Mouse (Mus musculus) adrenal gland, adult 18-20 months (tissue): ENCODE results near the gene Abr. TPM values are rescaled to one million over a fixed set of nuclear protein-coding genes. Genes with fewer than 3 reads are reported as not detected.

Experiments used
- DNase-seq, 2 experiments: peaks; one replicate each; pipeline ENCODE4 v3.0.0; 2021 to 2022; ENCODE audit warnings: low spot score in 2 of 2
- total RNA-seq, 2 experiments: library from RNA; stranded (reverse); gene quantifications; 1 replicate in 1 of 2; 2 replicates in 1 of 2; pipeline ENCODE4 v1.2.3; 2021

Abr gene
- total RNA-seq, 2 experiments from 2014 or later, result 55.4 to 56.2 TPM

DNA sequence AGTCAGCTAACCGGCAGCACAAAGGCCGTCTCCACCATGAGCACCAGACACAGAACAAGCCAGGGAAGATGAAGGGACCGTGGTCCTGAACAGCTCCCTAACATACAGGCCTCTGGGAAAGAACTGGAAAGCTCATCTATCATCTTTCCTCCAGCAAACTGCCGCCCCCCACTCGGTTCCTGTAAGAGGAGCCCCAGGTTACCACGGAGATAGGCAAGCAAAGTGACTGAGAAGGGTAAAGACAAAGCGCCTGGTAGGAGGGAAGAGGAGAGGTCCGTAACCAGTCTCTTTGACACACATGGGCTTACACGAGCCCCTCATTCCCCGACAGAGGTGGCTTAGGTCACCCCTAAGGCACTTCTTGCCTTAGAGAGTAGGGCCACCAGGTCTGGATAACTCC is 155.0 kb downstream of the Abr start:
- DNase-seq, result no peak

DNA sequence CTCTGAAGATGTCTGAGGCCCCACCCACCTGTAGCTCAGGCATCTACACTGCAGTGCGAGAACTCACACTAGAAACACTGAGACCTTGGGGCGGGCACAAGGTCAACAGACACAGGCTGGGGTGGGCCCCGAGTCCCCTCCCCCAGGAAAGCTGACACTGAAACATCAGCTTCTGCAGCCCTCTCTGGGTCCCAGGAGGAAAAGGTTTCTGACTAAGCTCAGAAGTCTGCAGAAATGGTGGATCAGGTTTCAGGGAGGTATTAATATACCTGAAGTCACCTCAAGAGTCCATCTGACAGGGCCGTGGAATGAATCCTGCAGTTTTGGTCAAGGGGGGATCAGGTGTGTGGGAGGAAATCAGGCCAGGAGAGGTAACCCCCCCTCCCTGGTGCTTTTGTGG is 156.2 kb downstream of the Abr start:
- DNase-seq, result no peak

DNA sequence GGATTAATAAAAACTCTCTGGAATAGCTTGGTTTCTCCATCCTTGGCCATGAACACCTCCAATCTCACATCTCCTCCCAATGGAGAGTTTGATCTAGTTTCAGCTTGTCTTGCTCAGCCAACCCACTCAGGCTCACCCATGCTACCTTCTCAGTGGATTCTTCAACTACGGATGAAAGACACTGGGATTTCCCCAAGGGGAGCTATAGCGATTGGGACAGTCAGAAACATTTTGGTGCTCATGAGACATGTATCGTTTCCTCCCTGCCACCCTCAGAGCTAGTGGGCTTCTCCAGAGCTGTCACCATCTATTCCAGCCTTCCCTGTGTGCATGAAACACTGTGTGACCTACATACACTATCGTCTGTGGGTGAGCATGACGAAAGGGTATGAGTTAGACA is 160.4 kb downstream of the Abr start:
- no peak for DNase-seq

DNA sequence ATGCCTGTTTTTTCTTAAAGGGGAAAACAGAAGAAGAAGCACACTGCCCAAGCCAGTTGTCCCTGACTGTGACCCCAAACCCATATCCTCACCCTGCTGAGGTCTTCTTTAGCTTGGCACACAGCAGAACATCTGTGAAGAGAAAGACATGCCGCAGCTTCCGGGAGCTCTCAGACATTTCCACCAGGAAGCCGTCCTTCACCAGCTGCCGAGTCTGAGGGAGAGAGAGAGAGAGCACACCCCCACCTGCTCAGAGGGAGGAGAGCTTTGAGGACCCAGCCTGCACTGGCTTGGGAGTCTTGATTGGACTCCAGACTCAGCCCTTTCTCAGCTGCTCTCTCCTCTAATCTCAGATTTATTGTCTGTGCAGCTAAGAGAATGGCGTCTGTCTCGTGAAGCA is 160.9 kb downstream of the Abr start:
- DNase-seq, result no peak

DNA sequence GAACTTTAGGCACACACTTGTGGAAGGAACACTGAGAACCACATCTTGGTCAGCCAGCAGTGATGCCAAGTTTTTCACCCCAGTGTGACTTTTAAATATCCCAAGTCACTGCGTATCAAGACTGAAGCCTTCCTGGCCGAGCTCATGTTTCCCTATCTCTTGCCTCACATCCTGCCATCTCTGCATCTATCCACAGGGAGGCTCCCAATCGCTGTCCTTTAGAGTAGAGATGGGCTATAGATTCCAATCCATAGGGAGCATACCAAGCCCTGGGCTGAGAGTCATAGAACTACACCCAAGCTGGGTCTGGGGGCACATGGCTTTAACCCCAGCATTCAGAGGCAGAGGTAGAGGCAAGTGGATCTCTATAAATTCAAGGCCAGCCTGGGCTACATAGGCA is 162.6 kb downstream of the Abr start:
- no peak for DNase-seq

DNA sequence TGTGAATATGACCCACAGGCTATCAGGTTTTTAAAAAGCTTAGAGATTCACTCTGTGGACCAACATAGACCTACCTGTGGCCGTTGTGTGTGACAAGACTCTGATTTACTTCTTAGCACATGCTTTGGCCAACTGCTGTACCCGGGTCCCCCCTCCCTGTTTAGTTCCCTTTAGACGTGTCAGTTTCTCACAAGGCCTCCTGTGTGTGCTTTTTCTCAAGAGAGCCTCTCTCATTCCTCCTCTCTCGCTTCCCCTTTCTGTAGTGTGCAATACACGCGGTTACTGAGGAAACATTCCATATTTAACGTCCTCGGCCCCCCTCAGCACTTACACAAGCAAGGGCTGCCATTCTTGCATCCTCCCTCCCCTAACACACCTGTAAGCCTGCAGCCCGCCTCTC is 163.4 kb downstream of the Abr start:
- no peak for DNase-seq

DNA sequence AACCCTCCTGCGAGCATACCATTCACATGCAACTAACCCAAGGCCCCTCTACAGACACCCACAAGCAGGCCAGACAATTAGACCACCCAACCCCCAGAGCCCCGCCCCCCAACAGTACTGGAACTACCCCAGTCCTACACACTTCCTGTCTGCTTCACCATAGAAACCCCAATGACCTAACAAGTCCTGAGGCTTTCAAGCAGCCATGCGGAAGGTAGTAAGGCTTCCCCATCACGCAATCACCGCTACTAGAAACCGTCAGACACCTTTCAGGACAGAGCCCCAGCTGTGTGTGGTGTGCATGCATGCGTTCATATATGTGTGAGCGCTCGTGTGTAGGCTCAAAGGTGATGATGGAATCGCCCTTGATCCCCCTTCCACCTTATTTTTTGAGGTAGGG is 165.2 kb downstream of the Abr start:
- no peak for DNase-seq

DNA sequence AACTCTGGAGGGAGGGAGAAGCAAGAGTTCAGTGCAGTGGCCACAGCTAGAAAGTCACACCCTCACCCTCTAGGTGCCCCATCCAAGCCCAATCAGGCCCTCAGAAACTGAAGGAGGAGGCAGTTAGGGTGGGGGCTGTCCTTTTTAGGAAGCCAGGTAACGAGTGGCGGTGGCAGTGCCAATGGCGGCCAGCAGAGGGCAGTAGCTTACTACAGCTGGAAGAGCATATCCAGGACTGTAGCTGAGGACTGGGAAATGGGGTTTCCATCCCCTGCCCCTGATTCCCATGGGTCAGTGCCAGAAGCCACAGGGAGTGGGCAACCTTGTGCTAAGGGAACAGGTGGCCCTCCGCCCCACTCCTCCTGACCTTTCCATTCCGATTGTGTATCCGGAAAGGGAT is 165.9 kb downstream of the Abr start:
- DNase-seq, result peak; percentile 86

DNA sequence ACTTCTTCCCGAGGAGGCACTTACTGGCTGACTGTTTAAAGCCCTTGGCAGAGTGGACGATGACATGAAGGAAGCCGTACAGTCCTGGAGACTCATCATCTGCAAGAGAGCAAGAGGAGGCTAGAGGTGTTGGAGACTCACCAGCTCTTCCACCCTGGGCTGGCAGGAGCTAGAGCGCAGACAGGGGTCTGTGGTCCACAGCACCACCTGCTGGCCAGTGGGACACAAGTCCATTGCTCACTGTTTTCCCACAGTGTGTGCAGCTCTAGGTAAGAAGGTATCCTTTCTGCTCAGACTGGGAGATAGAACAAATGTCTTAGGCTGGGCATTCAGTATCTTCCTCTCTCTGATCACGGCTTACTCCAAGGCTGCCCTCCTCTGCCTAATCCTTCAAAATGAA is 167.6 kb downstream of the Abr start:
- DNase-seq, result peak; percentile 65 to 79

DNA sequence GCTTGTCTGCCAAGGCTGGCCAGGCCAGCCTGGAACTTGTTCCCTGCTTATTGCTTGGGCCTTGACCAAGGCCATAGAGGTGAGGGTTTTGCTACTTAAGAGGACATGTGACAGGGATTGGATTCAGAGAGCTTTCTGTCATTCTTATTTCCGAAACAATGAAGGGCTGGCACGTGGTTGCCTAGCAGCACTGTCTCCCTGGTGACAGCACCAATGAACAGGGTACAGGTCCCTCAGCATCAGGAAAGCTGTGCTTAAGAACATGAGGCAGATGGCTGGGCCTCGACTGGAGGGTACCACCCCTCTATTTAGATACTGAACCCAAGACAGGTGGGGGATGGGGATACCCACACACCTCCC is 171.9 kb downstream of the Abr start:
- DNase-seq, result no peak

DNA sequence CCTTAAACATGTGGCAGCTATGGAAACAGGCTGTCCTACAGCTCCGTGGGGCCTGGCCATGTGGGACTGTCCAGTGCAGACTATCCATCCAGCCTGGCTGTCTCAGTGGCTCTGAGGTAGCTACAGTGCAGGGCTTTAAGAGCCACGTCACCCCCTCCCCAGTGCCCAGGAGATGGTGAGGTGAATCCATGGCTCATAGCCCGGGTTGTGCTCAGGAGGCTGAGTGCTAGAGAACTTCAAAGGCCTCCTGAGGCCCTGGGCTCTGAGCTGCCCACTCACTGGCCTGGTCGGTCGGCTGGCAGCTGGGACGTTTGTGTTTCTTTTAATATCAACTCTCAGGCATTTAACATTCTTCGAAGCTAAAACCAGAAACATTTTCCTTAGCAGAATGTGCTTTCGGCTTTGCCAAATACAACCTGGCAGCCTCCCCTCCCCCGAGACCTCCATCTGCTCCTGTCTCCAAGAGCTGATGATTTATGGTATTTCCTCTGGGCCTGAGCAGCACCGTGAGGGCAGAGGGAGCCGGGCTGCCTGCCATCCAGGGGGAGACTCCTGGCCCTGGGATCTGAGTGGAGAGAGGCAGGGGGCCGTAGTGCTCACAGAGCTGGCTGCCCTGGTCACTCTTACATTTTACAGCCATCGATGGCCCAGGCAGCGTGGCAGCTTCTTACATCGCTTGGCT is 172.5 kb downstream of the Abr start:
- peak; percentile 23 to 37 for DNase-seq

DNA sequence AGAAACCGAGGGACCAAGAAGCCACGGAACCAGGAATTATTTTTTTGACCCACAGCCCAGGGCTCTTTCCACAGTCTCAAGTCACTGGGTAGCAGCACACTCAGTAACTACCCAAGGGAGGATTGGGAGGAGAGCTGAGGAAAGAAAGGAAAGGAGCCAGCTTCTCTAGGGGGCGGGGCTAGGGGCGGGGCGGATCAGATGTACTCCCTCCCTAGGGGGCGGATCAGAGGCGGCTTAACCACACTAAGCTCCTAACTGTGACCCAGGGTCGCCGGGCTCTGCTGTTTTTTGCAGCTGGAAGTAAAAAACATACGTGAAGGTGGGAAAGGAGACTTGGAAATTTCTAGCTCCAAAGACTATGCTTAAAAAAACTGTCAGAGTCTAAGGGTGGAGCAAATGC is 175.9 kb downstream of the Abr start:
- no peak for DNase-seq

DNA sequence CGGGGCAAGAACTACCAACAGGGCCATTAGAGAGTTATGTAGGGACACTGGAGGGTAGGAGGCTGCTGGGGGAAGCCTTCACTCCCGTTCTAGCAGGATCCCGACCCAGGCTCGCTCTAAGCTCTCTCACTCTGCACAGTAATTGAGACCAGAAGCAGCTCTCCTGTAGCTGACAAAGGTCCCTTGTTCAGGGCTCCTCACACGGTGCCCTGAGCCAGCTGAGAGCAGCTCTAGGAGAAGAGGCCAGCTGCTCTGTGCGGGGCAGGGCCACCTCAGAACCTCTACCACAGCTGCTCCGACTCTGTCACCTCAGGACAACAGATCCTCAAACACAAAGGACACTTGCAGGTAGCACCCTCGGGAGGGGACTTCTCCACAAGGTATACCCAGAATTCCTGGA is 176.7 kb downstream of the Abr start:
- no peak for DNase-seq

DNA sequence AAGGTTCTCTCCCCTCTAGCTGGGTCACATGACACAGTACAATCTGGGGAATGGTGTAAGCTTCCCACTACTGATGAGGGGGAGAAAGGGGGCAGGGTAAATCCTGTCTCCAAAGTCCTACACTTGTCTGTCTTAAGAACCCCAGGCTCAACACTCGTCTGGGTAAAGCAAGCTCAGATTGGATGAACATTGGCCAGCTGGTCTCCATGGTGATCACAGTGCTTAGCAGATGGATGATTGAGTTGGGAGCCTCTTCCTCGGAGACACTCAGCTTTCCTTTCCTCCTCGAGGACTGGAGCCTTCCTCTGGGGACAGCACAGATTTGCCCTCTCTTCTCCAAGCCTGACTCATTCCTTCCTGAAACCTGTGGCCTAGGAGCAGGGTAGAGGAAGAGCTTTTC is 182.4 kb downstream of the Abr start:
- no peak for DNase-seq

DNA sequence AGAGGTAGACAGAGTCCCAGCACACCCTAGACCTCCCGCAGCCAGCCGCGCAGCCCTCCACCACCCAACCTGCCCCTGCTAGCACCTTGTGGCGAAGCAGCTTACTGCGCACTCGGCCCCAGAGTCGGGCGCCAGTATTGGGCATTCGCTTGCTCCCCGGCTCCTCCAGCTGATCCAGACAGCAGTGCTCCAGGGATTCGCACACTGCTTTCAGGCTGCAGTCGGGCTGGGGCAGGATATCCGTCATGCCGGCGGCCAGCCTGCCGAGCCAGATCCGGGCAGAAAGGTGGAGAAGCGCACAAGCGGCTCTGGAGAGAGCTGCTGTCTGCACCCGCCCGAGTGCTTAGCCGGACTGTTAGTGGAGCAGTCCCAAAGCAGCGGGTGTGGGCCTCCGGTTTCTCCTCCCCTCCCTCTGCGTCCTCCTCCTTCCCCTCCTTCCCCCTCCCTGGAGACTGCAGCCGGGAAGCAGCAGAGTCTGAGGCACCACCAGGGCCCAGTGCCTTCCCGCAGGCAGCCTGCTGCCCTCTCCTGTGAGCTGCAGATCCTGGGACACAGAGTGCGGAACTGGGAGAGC is 185.2 kb downstream of the Abr start:
- peak; percentile 26 to 30 for DNase-seq

DNA sequence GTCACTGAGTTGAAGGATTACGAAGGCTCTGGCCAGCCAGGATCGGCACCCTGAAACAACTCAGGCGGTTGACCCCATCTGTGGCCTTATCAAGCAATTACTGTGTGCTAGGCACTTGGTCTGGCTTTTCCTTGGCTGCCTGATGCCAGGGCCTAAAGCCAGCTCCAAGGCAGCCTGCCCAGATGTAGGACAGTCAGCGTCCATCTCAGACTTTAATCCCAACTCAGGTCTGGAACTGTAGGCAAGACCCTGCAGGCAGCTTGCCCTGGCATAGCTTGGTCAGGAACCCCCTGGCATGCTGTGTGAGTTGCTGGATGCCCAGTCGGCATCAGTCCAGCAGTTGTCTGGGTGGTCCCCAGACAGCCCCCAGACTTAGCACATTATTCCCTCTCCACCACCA is 186.1 kb downstream of the Abr start:
- no peak for DNase-seq

DNA sequence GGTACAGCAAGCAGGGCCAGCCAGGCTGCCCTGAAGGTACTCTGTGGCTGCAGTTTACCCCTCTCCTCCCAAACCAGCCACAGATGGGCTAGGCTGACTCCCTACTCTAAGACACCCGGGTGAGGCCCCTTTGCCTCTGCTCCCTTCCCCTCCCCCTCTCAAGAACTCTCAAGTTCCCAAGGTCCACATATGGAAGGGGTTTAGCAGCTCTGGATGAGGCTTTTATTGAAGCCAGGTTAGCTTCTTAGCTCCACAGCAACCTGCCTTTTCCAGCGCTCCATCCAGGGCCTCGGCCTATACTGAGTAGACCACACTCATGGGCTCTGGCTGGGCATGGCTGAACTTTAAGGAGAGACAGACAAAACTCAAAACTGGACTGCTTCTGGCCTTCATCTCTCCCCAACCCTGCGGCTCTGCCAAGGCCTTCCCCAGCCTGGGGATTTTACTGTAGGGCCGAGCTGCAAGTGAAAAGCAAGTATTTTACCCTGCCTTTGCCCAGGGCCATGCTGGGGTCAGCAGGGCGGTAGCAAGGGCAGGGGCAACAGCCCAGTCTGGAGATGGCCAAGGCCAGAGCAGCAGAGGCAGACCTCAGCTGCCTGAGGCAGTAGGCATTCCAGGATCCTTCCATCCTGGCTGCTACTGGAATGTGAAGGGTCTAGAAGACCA is 192.0 kb downstream of the Abr start:
- no peak for DNase-seq

DNA sequence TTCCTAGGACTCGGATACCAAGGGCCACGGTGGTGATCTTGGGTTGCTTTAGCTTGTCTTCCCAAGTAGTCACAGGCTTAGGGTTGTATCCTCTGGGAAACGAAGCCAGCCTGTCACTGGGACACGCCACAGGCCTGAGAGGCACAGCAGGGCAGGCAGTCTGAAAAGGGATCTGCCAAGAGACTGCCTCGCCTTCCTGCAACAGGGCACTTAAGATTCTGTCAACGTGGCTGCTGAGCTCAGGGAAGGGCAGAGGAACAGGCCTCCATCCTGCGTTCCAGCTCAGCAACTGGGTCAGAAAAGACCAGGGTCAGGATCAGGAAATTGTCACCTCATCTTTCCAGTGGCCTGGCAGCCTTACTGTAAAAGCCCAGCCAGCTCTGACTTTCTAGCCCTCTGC is 192.6 kb downstream of the Abr start:
- no peak for DNase-seq

DNA sequence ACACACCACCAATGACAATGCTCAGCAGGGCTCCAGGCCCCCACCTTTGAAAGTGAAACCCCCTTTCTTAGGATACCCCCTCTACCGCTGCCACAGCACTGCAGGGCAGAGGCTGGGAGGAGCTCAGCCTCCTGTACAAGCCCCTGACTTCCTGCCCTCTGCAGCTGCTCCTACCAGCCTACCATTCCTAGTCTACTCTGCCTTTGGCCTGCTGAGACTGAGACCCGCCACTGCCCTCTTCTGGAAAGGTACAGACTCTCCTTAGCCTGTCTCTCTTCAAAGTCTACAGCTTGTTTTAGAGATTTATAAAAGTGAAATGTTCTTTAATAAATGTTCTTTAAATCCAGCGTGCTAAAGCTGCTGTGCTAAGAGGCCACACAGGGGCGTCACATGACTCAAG is 193.1 kb downstream of the Abr start:
- DNase-seq, result no peak

DNA sequence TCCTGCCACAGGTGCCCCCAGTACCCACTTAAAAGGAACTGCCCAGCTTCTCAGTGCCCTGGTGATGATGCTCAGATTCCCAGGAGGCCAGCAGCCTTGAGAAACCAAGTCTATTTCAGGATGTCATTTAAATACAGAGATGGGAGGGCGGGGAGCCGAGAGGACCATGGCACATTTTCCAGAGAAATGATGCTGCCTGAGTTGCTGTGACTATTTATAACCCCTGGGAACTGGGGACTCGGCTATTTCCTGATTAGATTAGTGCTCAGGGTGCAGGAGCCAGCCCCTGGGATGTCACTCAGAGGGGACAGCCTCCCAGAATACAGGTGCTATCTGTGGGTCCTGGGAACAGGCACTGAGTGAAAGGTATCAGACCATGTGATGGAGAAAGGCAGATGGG is 194.3 kb downstream of the Abr start:
- no peak for DNase-seq

DNA sequence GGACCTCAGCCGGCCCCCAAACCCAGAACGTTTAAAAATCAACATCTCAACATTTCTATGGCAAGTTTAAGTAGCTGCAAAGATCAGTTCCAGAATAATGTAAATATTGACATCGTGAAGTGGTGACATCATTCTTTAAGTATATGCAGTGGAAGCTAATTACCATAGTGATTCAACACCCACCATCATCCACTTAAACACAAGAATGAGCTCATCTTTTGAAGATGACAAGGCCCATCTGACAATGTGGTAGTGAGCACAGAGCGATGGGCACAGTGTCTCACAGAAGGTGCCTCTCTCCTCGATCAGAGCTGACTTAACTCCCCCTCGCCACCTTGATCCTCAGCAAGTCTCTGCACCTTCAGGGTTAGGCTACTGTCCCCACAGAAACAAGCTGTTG is 196.4 kb downstream of the Abr start:
- DNase-seq, result no peak

DNA sequence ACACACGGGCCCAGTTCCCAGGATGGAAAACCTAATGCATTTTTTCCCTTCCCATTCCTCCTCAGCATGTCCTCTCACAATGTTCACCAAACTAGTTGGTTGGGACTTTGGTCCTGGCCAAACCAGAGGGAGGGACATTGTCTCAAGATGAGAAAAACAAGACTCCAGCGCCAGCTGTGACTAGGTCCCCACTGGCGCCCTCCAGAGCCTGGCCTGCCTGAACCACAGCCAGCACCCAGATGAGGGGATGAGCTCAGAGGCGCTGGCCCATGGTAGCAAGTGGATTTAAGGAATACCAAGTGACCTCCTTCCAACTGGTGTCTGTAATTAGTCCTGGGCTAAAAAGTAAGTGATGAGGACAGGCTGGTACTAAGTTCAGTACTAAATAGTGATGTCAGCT is 201.2 kb downstream of the Abr start:
- DNase-seq, result no peak

DNA sequence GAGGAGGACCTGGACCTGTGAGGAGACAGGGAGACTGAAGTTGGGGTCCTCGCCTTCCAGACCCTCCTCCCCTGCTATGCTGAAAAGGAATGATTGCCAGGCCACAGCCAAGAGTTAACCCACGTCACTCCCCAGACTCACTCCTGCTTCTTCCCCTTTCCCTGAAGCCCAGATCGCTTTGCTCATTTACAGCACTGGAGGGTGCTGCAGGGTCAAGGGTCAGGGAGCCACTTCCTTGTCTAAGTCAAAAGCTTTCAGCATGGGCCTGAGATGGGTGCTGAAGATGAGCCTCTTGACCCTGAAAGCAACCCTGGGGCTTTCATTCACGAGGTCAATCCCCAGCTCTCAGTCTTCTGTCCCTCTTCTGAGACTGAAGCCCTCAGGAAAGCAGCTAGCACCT is 202.9 kb downstream of the Abr start:
- no peak for DNase-seq
